Comparison of ENCODE assay signal across 24 mouse cellular contexts in genomic region chr13:58490829-58491228, GRCm38 (mm10).
DNase-seq lines count a peak whose midpoint lies in the region; ATAC-seq and TF ChIP-seq lines count a peak whose summit lies in the region.
"Had no signal": no experiment of that assay in that cellular context is flagged by ENCODE, and none has a peak within 500 bp of the region (broad histone marks: within the 10 kb centered on the region; RNA-seq: fewer than 3 reads in every experiment).

No protein-coding gene starts in this region.

- H3K4me1 ChIP-seq in heart, embryonic 16.5 days (ENCODE audit: control insufficient read depth, insufficient read depth, low read length), result peaks cover 12% of the 10 kb centered on the region
- peaks cover 14% of the 10 kb centered on the region for H3K4me1 ChIP-seq in heart, embryonic 12.5 days (replicated peaks)
- no peaks in the 10 kb centered on the region; the same call in 1 of the 2 replicates for H3K4me1 ChIP-seq in lung, embryonic 16.5 days (replicated peaks; ENCODE audit: control insufficient read depth, insufficient read depth, low read length)
- no peaks in the 10 kb centered on the region for H3K4me1 ChIP-seq in lung, adult 2 months (ENCODE audit: control insufficient read depth, insufficient read depth, low read length)
- no peaks in the 10 kb centered on the region for H3K4me1 ChIP-seq in intestine, embryonic 16.5 days (ENCODE audit: control insufficient read depth, insufficient read depth, low read length)
- H3K4me1 ChIP-seq: embryonic facial prominence, embryonic 15.5 days had no signal

- no peaks in the 10 kb centered on the region for H3K9me3 ChIP-seq in heart, embryonic 16.5 days (replicated peaks; ENCODE audit: control insufficient read depth, low read length)
- H3K9me3 ChIP-seq in heart, embryonic 12.5 days (replicated peaks), result 0 out of 2 replicates have a peak, but pooled peaks cover 3% of the 10 kb centered on the region
- H3K9me3 ChIP-seq in lung, embryonic 16.5 days (ENCODE audit: control insufficient read depth, low read length), result no peaks in the 10 kb centered on the region
- H3K9me3 ChIP-seq in intestine, embryonic 16.5 days (ENCODE audit: control insufficient read depth, low read length), result no peaks in the 10 kb centered on the region
- H3K9me3 ChIP-seq: embryonic facial prominence, embryonic 12.5 days; embryonic facial prominence, embryonic 15.5 days; forebrain, embryonic 12.5 days; hindbrain, embryonic 12.5 days; hindbrain, embryonic 15.5 days had no signal

- H3K9ac ChIP-seq in heart, embryonic 16.5 days (ENCODE audit: low read length), result no peak overlapping the region; the same call in 1 of the 2 replicates
- H3K9ac ChIP-seq in heart, embryonic 12.5 days, result no peak overlapping the region
- no peak overlapping the region for H3K9ac ChIP-seq in lung, embryonic 16.5 days (ENCODE audit: low read length)
- no peak overlapping the region for H3K9ac ChIP-seq in intestine, embryonic 16.5 days (ENCODE audit: low read depth, low read length)
- H3K9ac ChIP-seq: embryonic facial prominence, embryonic 12.5 days; embryonic facial prominence, embryonic 15.5 days; forebrain, embryonic 12.5 days; hindbrain, embryonic 12.5 days; hindbrain, embryonic 15.5 days had no signal

- no peak for DNase-seq in lung, adult 2 months
- DNase-seq in lung, postnatal 14 days, result peak; percentile 12
- DNase-seq in lung, postnatal 25 days (ENCODE audit: low spot score), result no peak
- DNase-seq: adrenal gland, postnatal 10 days; adrenal gland, postnatal 36 days; cerebellum, adult 11 months; cerebellum, adult 2 months; cerebellum, adult 9-11 months; cerebellum, postnatal 25 days; gastrocnemius, postnatal 10 days; gastrocnemius, postnatal 36 days; heart, adult 2 months had no signal

- no peak for TF ChIP-seq POLR2A in lung, adult 2 months (IDR thresholded peaks at IDR 0.05; ENCODE audit: borderline replicate concordance, extremely low read depth, low read depth, low read length)

- no peaks in the 10 kb centered on the region for H3K27me3 ChIP-seq in heart, embryonic 16.5 days (ENCODE audit: control insufficient read depth, insufficient read depth, low read length)
- H3K27me3 ChIP-seq in heart, embryonic 12.5 days (replicated peaks), result no peaks in the 10 kb centered on the region
- no peaks in the 10 kb centered on the region for H3K27me3 ChIP-seq in lung, embryonic 16.5 days (ENCODE audit: control insufficient read depth, insufficient read depth, low read depth, low read length)
- no peaks in the 10 kb centered on the region for H3K27me3 ChIP-seq in intestine, embryonic 16.5 days (replicated peaks; ENCODE audit: control insufficient read depth, insufficient read depth, low read length)
- H3K27me3 ChIP-seq: embryonic facial prominence, embryonic 12.5 days; embryonic facial prominence, embryonic 15.5 days; forebrain, embryonic 12.5 days; hindbrain, embryonic 12.5 days; hindbrain, embryonic 15.5 days had no signal

- ATAC-seq in heart, embryonic 16.5 days (replicated peaks; ENCODE audit: extremely low read depth, insufficient read depth, low FRiP score), result no peak
- ATAC-seq in heart, embryonic 12.5 days (ENCODE audit: insufficient number of reproducible peaks, low FRiP score), result no peak
- ATAC-seq in lung, embryonic 16.5 days (ENCODE audit: low read depth), result peak; percentile 67; the same call in 1 of the 2 replicates
- no peak for ATAC-seq in intestine, embryonic 16.5 days
- ATAC-seq: CD4-positive, CD25-positive, alpha-beta regulatory T cell, adult 4 months; forebrain, embryonic 16.5 days had no signal

- WGBS in heart, embryonic 16.5 days, result 26% methylated on average over 8 of the region's 8 CpGs
- 41% methylated on average over 8 of the region's 8 CpGs for WGBS in heart, embryonic 12.5 days
- 30% methylated on average over 8 of the region's 8 CpGs for WGBS in lung, embryonic 16.5 days
- 36% methylated on average over 8 of the region's 8 CpGs for whole genome bisulfite sequencing in lung, adult 2 months
- 56% methylated on average over 8 of the region's 8 CpGs for WGBS in intestine, embryonic 16.5 days

- no peak overlapping the region for H3K27ac ChIP-seq in heart, embryonic 16.5 days (ENCODE audit: low read length)
- no peak overlapping the region for H3K27ac ChIP-seq in heart, embryonic 12.5 days (ENCODE audit: poor library complexity, severe bottlenecking)
- no peak overlapping the region for H3K27ac ChIP-seq in lung, embryonic 16.5 days (ENCODE audit: low read length)
- no peak overlapping the region for H3K27ac ChIP-seq in intestine, embryonic 16.5 days (ENCODE audit: low read length)
- H3K27ac ChIP-seq: embryonic facial prominence, embryonic 12.5 days; embryonic facial prominence, embryonic 15.5 days; forebrain, embryonic 12.5 days; heart, adult 2 months; hindbrain, embryonic 12.5 days; hindbrain, embryonic 15.5 days had no signal

- no peak overlapping the region for H3K4me3 ChIP-seq in heart, embryonic 16.5 days (ENCODE audit: low read length)
- no peak overlapping the region for H3K4me3 ChIP-seq in heart, embryonic 12.5 days
- H3K4me3 ChIP-seq in lung, embryonic 16.5 days (ENCODE audit: low read length), result no peak overlapping the region
- no peak overlapping the region for H3K4me3 ChIP-seq in lung, adult 2 months (replicated peaks; ENCODE audit: extremely low read depth, low read depth, low read length)
- no peak overlapping the region for H3K4me3 ChIP-seq in intestine, embryonic 16.5 days (ENCODE audit: low read length)
- H3K4me3 ChIP-seq: embryonic facial prominence, embryonic 12.5 days; embryonic facial prominence, embryonic 15.5 days; forebrain, embryonic 12.5 days; heart, adult 2 months; hindbrain, embryonic 12.5 days; hindbrain, embryonic 15.5 days had no signal

- no peaks in the 10 kb centered on the region for H3K36me3 ChIP-seq in heart, embryonic 16.5 days (ENCODE audit: control insufficient read depth, insufficient read depth)
- H3K36me3 ChIP-seq in heart, embryonic 12.5 days, result no peaks in the 10 kb centered on the region
- no peaks in the 10 kb centered on the region for H3K36me3 ChIP-seq in lung, embryonic 16.5 days (ENCODE audit: control insufficient read depth, insufficient read depth, low read length)
- H3K36me3 ChIP-seq in intestine, embryonic 16.5 days (ENCODE audit: control insufficient read depth, insufficient read depth, low read length), result no peaks in the 10 kb centered on the region
- H3K36me3 ChIP-seq: embryonic facial prominence, embryonic 12.5 days; embryonic facial prominence, embryonic 15.5 days; forebrain, embryonic 12.5 days; hindbrain, embryonic 12.5 days; hindbrain, embryonic 15.5 days had no signal

- TF ChIP-seq CTCF in lung, adult 2 months (IDR thresholded peaks at IDR 0.05; ENCODE audit: insufficient read depth, low read length), result no peak

- peak overlapping the region; percentile 5; the same call in 1 of the 2 replicates for H3K4me2 ChIP-seq in heart, embryonic 16.5 days (ENCODE audit: low read depth, low read length)
- H3K4me2 ChIP-seq in heart, embryonic 12.5 days, result no peak overlapping the region
- no peak overlapping the region for H3K4me2 ChIP-seq in lung, embryonic 16.5 days (ENCODE audit: low read depth, low read length)
- H3K4me2 ChIP-seq in intestine, embryonic 16.5 days (ENCODE audit: low read depth, low read length), result no peak overlapping the region
- H3K4me2 ChIP-seq: embryonic facial prominence, embryonic 12.5 days; embryonic facial prominence, embryonic 15.5 days; forebrain, embryonic 12.5 days; heart, embryonic 11.5 days; hindbrain, embryonic 12.5 days; hindbrain, embryonic 15.5 days had no signal
